Mouse (Mus musculus): ENCODE data around the gene Saa3. TPM values are rescaled to one million over a fixed set of nuclear protein-coding genes. Genes with fewer than 3 reads are reported as not detected.

Saa3 gene
- total and polyA plus RNA-seq, 3 experiments = not detected

DNA sequence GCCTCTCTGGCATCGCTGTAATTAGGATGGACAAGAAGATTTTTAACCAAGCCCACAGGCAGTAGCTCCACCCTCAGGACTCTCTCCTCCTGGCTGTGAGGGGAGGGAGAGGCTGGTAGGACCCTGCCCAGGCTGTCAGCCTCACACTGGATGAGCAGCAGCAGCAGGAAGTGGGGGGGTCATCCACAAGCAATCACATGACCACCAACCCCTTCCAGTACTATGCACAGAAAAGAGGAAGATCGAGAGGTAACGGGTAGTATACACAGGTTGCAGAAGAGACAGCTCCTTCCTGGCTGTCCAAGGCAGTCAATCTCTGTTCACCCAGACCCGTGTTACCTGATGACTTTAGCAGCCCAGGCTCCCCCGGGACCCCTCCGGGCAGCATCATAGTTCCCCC, 3.2 kb downstream of the Saa3 start:
- no peak overlapping the region for H3K9ac ChIP-seq (ENCODE audit: insufficient read depth, low read depth)
- peaks cover 3 to 11% of the 10 kb centered on the region in 2 experiments for H3K36me3 ChIP-seq (replicated peaks in 1 of 2; ENCODE audit: control insufficient read depth in 1 of 2, insufficient read depth in 1 of 2, low read length in 1 of 2)
- H3K4me2 ChIP-seq (ENCODE audit: insufficient read depth, low read depth, poor library complexity, severe bottlenecking) = no peak overlapping the region
- TF ChIP-seq ELF1 (IDR thresholded peaks at IDR 0.05; ENCODE audit: low read depth, low read length) = peak; percentile 28; the same call in 1 of the 2 replicates
- peak; percentile 28; the same call in 1 of the 2 replicates for TF ChIP-seq USF1 (IDR thresholded peaks at IDR 0.05; ENCODE audit: low read depth, low read length)
- TF ChIP-seq POLR2A (IDR thresholded peaks at IDR 0.05; ENCODE audit: low read depth, low read length) = 0 out of 2 replicates have a peak, but pooled peaks have one; percentile 27
- TF ChIP-seq CTCF (conservative IDR thresholded peaks at IDR 0.05 in 1 of 2, IDR thresholded peaks at IDR 0.05 in 1 of 2; ENCODE audit: low read depth in 2 of 2, low read length in 2 of 2) = no peak
- H3K79me2 ChIP-seq (replicated peaks; ENCODE audit: control insufficient read depth, extremely low read depth, insufficient read depth, poor library complexity, severe bottlenecking) = peaks cover 6% of the 10 kb centered on the region; the same call in 1 of the 2 replicates
- H3K4me1 ChIP-seq (ENCODE audit: control insufficient read depth in 1 of 2, insufficient read depth in 2 of 2) = peaks cover 3 to 36% of the 10 kb centered on the region in 2 experiments; a peak in 3 of 4 replicates
- no peak overlapping the region for H3K27ac ChIP-seq (ENCODE audit: insufficient read depth, low read depth)
- H3K27me3 ChIP-seq (replicated peaks) = no peaks in the 10 kb centered on the region
- no peaks in the 10 kb centered on the region for H3K9me3 ChIP-seq (replicated peaks; ENCODE audit: low read length)
- in situ Hi-C loops (cut with MboI; ENCODE audit: low pct_ligation_motif_present, low pct_unique_long_range_greater_than_20kb, low sequenced_read_pairs) (loop anchor here (5.0 kb wide), 1 partner anchor 55 kb away; no protein-coding TSS in a partner anchor), dilution Hi-C loops (cut with MboI; ENCODE audit: extremely low pct_ligation_motif_present, extremely low pct_unique_long_range_greater_than_20kb, low sequenced_read_pairs) (no loop called here)
- DNase-seq (ENCODE audit: extremely low read depth) = peak; percentile 49
- H3K4me3 ChIP-seq (replicated peaks in 1 of 3; ENCODE audit: low read depth in 2 of 3, low read length in 2 of 3, poor library complexity in 1 of 3) = no peak overlapping the region

DNA sequence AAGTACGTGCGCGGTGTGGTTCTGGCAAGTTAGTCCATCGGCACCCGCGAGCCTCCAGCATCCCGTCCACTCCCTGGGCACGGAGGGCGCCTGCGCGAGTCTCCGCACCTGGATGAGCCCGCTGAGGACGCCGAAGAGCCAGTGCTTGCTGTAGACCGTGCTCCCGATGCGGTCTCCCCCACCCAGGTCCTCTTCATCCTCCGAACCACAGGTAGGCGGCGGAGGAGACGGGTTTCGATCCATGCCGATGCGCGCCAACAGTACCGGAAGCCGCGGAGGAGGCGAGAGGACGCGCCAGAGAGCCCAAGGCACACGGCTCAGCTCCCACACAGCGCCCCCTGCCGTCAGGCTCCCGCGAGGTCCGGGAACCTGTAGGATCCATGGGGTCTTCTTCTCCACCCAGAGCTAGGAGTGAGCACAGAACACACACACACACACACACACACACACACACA, 5.1 kb downstream of the Saa3 start, which contains the start of gene Saal1:
Saal1 (minus strand) TSS at position 291 of the 455 bp plus-strand sequence.
- Histone ChIP-seq H3K4me2 (ENCODE audit: insufficient read depth, low read depth, poor library complexity, severe bottlenecking) (peak within 1 kb of the TSS; percentile 74; the same call in 1 of the 2 replicates), H3K4me3 (replicated peaks in 1 of 3; ENCODE audit: low read depth in 2 of 3, low read length in 2 of 3, poor library complexity in 1 of 3) (peak within 1 kb of the TSS; percentile 79 to 88 (median 88)), H3K36me3 (replicated peaks in 1 of 2; ENCODE audit: control insufficient read depth in 1 of 2, insufficient read depth in 1 of 2, low read length in 1 of 2) (peaks cover 13 to 28% of the 10 kb centered on the region in 2 experiments), H3K27ac (ENCODE audit: insufficient read depth, low read depth) (peak within 1 kb of the TSS; percentile 82), H3K9me3 (replicated peaks; ENCODE audit: low read length) (no peaks in the 10 kb centered on the region), H3K79me2 (replicated peaks; ENCODE audit: control insufficient read depth, extremely low read depth, insufficient read depth, poor library complexity, severe bottlenecking) (peaks cover 6% of the 10 kb centered on the region; the same call in 1 of the 2 replicates), H3K9ac (ENCODE audit: insufficient read depth, low read depth) (peak within 1 kb of the TSS; percentile 73), H3K4me1 (ENCODE audit: control insufficient read depth in 1 of 2, insufficient read depth in 2 of 2) (peaks cover 3 to 36% of the 10 kb centered on the region in 2 experiments; a peak in 3 of 4 replicates), H3K27me3 (replicated peaks) (no peaks in the 10 kb centered on the region)
- dilution Hi-C loops (cut with MboI; ENCODE audit: extremely low pct_ligation_motif_present, extremely low pct_unique_long_range_greater_than_20kb, low sequenced_read_pairs) = no loop called here
- in situ Hi-C loops (cut with MboI; ENCODE audit: low pct_ligation_motif_present, low pct_unique_long_range_greater_than_20kb, low sequenced_read_pairs) = loop anchor here (5.0 kb wide), 1 partner anchor 57 kb away; no protein-coding TSS in a partner anchor
- DNase-seq (ENCODE audit: extremely low read depth) = peak; percentile 88
- TF ChIP-seq POLR2AphosphoS2 (IDR thresholded peaks at IDR 0.05; ENCODE audit: low read depth, low read length) (no peak), ETS1 (conservative IDR thresholded peaks at IDR 0.05; ENCODE audit: low read depth, low read length) (no peak), MYC (IDR thresholded peaks at IDR 0.05; ENCODE audit: low read depth, low read length) (0 out of 2 replicates have a peak, but pooled peaks have one; percentile 63), CHD1 (IDR thresholded peaks at IDR 0.05; ENCODE audit: low read depth, low read length) (no peak), MAFK (IDR thresholded peaks at IDR 0.05; ENCODE audit: insufficient replicate concordance, low read length) (no peak), MEF2A (IDR thresholded peaks at IDR 0.05; ENCODE audit: borderline replicate concordance, low read depth, low read length) (0 out of 2 replicates have a peak, but pooled peaks have one; percentile 35), POLR2A (IDR thresholded peaks at IDR 0.05; ENCODE audit: low read depth, low read length) (peak; percentile 88), TCF12 (IDR thresholded peaks at IDR 0.05; ENCODE audit: low read depth, low read length) (peak; percentile 76), ZNF384 (IDR thresholded peaks at IDR 0.05; ENCODE audit: low read depth, low read length) (no peak), ZC3H11A (IDR thresholded peaks at IDR 0.05; ENCODE audit: low read depth, low read length) (no peak), GABPA (IDR thresholded peaks at IDR 0.05; ENCODE audit: insufficient replicate concordance, low read depth, low read length) (no peak; the same call in 1 of the 2 replicates), HCFC1 (IDR thresholded peaks at IDR 0.05; ENCODE audit: low read depth, low read length) (peak; percentile 75), TBP (conservative IDR thresholded peaks at IDR 0.05; ENCODE audit: low read depth, low read length) (peak; percentile 56; the same call in 1 of the 2 replicates), USF1 (IDR thresholded peaks at IDR 0.05; ENCODE audit: low read depth, low read length) (no peak), IRF4 (IDR thresholded peaks at IDR 0.05; ENCODE audit: low read depth, low read length) (peak; percentile 63; the same call in 1 of the 2 replicates), MXI1 (IDR thresholded peaks at IDR 0.05; ENCODE audit: low read depth, low read length) (no peak; the same call in none of the 2 replicates), ZKSCAN1 (IDR thresholded peaks at IDR 0.05; ENCODE audit: borderline replicate concordance, low read depth, low read length) (no peak), CTCF (conservative IDR thresholded peaks at IDR 0.05 in 1 of 2, IDR thresholded peaks at IDR 0.05 in 1 of 2; ENCODE audit: low read depth in 2 of 2, low read length in 2 of 2) (peak in 1 of 2 experiments; percentile 71; a peak in 2 of 4 replicates), RCOR1 (conservative IDR thresholded peaks at IDR 0.05; ENCODE audit: low read depth, low read length) (no peak), NRF1 (IDR thresholded peaks at IDR 0.05; ENCODE audit: low read depth, low read length) (peak; percentile 73), CHD2 (IDR thresholded peaks at IDR 0.05; ENCODE audit: low read length) (peak; percentile 18; the same call in 1 of the 2 replicates), PAX5 (IDR thresholded peaks at IDR 0.05; ENCODE audit: low read length) (no peak), BHLHE40 (IDR thresholded peaks at IDR 0.05; ENCODE audit: low read depth, low read length) (0 out of 2 replicates have a peak, but pooled peaks have one; percentile 30), MAZ (IDR thresholded peaks at IDR 0.05; ENCODE audit: low read depth, low read length) (no peak), JUND (conservative IDR thresholded peaks at IDR 0.05; ENCODE audit: low read depth, low read length) (no peak), MAX (IDR thresholded peaks at IDR 0.05; ENCODE audit: low read length) (peak; percentile 73), EP300 (IDR thresholded peaks at IDR 0.05; ENCODE audit: low read length) (no peak), SMC3 (IDR thresholded peaks at IDR 0.05; ENCODE audit: low read depth, low read length) (peak; percentile 36), USF2 (conservative IDR thresholded peaks at IDR 0.05; ENCODE audit: low read depth, low read length) (no peak), NELFE (IDR thresholded peaks at IDR 0.05; ENCODE audit: low read depth, low read length) (peak; percentile 86), ELF1 (IDR thresholded peaks at IDR 0.05; ENCODE audit: low read depth, low read length) (peak; percentile 80)
